Mouse (Mus musculus) mature B cell (primary cell): ENCODE data around the gene Gm5678.
"Not testable (repeated sequence)": the region's sequence is repeated elsewhere in the genome, so short reads cannot be mapped to it uniquely, and the experiment has no call there.

Source experiments
- in situ Hi-C: fragments of 300-500 bp; cut with MboI; formaldehyde crosslinking; loops from 2 replicates; pipeline ENCODE4 v1.14.3; 2019

Gene Gm5678

DNA sequence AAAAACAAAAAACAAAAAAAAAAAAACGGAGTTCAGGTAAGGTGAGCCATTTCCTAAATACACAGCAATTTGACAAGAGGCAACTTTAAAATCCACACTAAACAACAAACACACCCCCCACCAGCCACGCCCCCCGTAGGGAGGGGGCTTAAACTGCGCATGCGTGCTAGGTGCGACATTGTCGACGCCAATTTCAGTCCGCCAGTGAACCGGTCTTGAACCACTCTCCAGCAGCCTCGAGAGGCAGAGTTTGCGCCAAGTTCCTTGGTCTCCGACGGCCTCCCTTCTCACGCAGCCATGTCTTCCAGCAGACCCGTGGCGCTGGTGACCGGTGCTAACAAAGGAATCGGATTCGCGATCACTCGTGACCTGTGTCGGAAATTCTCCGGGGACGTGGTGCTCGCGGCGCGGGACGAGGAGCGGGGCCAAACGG is 20.2 kb upstream of the Gm5678 start:
- in situ Hi-C loops = no loop called here

DNA sequence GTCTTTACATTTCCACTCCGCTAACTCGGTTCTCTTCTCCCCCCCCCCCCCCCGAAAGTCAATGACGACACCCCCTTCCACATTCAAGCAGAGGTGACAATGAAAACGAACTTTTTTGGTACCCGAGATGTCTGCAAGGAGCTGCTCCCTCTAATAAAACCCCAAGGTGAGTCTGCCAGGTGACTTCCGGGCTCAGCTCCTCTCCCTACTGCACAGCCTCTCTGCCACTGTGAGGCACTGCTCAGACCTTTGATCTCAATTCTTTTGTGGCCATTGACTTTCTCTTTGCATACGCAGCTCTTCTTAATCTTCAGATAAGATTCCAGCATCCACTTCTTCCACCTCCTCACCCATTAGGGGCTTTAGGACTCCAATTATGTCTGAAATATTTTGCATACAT is 19.2 kb upstream of the Gm5678 start:
- in situ Hi-C loops = no loop called here

DNA sequence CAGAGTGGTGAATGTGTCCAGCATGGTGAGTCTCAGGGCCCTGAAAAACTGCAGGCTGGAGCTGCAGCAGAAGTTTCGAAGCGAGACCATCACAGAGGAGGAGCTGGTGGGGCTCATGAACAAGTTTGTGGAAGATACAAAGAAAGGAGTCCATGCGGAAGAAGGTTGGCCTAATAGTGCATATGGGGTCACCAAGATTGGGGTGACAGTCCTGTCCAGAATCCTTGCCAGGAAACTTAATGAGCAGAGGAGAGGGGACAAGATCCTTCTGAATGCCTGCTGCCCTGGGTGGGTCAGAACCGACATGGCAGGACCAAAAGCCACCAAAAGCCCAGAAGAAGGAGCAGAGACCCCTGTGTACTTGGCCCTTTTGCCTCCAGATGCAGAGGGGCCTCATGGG is 18.1 kb upstream of the Gm5678 start:
- in situ Hi-C loops = no loop called here

DNA sequence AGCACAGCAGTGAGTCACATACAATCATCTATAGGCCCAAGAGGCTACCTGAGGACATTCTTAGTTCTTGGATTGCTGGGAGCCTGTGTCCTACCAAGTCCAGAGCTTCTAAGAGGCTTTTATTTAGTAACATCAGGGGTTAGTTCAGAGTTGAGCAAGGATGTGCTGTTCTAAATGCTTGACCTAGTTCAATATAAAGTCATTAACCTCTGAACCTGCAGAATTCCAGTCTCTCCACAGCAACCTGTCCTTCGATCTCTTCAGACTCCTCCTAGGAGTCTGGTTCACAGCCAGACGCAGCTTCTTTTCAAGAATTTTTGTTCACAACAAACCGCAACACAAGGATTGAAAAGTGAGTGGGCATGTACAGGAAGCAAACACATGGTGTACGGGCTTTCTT is 16.9 kb upstream of the Gm5678 start:
- in situ Hi-C loops = no loop called here

DNA sequence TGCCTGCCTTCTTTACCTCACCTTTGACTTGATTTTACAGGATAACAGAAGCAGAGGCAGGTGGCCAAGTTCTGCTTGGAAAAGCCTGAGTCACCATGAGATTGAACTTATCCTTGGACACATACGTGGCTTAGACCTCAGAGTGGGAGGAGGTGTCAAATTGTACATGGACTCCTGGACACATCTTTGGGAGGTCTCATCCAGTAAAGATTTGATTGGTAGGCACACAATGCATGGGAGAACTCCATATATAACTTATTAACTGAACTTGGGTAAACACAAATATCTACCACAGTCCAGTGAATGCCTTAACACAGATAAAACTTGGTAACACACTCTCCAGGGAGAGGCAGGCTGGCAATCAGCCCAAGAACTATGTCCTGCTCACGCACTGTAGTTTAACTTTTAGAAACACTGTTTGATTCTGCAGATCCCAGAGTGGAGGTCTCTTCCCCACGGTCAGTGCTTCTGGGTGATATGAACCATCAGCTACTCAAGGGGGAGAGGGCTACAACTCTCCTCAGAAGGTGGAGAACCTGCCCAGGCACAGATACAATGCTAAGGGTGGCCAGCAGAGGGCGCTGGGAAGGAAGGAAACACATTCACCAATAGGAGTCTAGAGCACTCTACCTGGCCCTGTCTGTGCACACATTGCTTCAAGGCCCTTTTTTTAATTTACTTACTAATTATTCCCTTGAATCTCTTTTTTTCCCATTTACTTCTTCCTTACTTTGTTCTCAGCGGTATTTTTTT is 12.6 kb upstream of the Gm5678 start:
- in situ Hi-C loops = no loop called here

DNA sequence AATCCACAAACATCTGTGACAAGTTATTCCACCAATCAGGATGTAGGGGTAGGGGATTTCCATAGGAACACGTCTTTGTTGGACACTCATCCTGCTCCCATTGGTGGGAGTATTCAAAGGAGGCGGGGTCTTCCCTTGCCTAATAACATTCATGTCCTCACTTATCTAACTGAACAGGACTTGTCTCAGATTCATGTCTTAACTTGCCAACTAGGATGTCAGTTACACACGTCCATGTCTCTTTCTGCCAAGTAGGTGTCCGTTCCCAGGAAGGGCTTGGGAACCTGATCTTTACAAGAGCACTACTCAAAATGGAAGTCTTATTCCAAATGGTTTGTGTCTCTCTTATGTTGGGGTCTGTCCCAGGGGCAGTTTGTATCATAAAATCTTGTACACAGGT is 4.1 kb upstream of the Gm5678 start:
- in situ Hi-C loops = not testable (repeated sequence)

DNA sequence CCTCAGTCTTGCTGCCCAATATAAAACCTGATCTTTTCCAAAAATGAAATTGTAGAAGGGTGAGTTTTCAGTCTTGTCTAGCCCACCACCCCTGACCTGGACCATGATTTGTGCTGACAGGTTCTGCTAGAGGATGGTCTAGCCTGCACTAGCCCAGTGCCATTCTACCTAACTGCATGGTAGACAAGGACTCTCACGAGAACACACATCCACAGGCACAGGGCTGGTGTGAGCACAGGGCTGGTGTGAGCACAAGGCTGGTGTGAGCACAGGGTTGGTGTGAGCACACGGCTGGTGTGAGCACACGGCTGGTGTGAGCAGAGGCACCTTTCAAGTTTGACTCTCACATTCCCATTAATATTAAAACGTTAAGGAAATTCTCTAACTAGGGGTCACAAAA is 3.2 kb upstream of the Gm5678 start:
- in situ Hi-C loops = no loop called here

DNA sequence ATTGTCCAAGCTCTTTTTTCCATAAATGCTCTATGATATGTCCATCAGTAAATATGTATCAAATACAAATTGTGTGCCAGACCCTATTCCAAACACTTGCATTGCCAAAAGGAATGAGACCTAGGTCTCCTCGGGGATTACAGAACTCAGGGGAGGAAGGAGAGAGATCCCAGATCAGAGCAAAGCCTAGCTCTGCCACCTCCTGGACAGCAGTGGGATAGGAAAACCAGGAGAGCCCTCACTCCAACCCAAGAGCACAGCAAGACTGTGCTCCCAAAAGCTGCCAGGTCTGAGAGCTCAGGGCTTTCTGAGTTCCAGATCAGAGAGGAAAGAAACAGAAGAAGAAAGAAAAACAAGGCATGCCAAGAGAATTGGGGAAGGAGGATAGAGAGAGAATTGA is 1.2 kb upstream of the Gm5678 start:
- in situ Hi-C loops = no loop called here

DNA sequence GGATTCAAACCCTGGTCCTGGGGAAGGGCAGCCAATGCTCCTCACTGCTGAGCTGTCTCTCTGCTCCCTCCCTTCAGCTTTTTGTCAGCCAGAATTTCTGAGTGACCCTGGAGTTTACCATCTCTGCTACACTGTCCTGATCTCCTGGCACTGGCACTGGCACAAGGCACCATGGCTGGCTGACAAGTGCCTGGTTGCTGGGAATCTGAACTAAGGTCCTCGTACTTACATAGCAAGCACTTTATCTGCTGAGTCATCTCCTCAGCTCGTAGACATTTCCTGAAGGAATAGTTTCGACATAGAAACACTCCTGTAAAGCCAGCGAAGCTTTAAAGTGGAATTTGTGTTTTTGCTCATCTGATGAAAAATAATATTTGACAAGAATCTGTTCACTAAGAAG is 16.1 kb downstream of the Gm5678 start:
- in situ Hi-C loops = no loop called here

DNA sequence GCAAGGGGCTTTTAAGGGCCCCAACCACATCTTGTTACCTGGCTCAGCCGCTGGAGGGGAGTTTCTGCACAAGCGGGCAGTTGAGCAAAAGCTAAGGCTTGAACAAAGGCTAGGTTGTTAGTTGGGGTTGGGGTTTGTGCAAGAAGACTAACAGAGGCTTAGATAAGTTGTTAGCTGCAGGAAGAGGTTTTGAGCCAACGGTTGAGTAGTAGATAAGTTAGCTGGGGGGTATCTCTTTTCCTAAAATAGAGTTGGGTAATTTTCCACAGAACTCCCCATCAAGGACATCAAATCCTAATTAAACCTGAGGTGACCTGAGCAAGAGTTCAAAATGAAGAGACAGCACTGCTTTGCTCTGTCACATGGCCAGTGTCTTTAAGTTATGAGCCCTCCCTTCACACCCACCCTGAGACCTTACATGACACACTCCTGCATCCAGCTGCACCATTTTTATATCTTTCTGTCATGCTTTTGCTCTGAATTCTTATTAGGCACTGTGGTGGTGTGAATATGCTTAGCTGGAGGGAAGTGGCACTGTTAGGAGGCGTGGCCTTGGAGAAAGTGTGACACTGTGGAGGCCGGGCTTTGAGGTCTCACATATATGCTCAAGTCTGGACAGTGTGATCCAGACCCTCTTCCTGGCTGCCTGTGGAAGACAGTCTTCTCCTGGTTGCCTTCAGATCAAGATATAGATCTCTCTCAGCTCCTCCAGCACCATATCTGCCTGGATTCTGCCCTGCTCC is 20.7 kb downstream of the Gm5678 start:
- in situ Hi-C loops = no loop called here

DNA sequence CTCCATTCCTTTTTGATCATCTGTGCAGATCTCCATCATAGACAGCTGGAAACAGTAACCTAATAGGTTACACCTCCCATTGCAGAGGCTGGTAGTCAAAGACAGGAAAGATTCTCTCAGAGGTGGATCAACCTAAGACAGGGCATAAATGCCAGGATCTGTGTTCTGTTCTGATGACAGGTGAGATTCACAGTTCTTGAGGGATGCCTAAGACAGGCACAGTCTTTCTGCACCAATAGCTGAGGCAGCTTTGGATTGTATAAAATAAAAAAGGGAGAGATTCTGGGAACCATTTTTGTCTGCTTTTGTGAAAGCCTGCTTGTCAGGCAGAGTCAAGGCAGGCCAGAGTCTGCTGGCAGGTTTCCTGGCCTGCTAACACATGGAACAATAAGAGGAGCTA is 40.1 kb downstream of the Gm5678 start:
- in situ Hi-C loops = no loop called here

DNA sequence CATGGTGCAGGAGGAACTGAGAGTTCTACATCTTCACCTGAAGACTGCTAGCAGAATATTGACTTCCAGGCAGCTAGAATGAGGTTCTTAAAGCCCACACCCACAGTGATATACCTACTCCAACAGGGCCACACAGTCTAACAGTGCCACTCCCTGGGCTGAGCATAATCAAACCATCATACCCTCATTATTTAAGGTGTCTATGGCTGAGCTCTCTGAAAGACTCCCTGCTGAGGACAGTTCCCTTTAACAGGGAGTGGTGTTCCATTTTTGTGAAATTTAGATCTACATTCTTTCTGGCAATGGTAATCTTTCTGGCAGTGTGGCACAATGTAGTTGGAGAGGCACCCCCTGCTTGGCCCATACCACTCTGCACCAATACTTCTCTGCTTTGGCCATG is 41.6 kb downstream of the Gm5678 start:
- in situ Hi-C loops = no loop called here

DNA sequence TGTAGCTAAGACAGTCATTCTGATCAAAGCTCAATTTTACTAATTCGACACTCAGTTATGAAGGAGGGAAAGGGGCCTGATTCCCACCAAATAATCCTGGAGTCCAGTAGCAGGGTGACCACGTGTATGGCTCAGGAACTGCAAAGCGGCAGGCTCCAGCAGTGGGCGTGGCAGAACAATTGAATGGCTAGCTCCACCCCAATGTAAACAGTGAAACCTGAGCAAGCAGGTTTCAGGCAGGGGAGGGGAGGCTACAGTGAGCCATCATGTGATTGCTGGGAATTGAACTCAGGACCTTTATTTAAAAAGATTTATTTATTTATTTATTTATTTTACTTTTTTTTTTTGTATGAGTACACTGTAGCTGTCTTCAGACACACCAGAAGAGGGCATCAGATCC is 42.6 kb downstream of the Gm5678 start:
- in situ Hi-C loops = not testable (repeated sequence)

DNA sequence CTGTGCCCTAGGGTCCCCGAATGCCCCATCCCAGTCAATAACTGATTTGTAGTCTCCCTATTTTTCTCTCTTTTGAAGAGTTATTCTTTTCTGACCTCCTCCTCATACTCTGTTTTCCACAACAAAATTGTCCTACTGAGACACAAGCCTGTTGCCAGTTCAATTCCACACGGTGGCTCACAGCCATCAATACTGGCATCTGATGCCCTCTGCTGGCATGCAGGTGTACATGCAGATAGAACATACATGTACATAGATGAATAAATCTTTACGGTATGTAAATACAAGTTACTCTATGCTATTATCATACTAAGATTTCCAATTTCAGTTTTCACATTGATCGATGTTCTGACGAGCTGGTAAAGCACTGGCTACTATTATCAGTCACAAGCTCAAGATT is 43.2 kb downstream of the Gm5678 start:
- in situ Hi-C loops = no loop called here

DNA sequence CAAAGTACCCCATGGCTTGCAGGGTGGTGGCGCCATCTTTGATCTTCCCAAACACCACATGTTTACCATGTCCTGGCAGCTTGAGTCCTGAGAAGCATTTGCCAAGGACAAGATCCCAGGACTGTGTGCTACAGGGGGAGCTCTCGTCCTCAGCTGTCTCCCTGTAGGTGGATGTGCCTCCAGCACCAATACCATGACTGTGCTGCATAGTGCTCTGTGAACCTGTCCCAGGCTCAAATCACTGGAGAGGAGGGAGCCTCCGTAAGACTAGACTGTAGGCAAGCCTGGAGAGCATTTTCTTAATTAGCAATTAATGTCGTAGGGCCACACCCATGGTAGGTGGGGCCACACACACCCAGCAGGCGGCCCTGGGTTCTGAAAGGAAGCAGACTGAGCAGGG is 48.5 kb downstream of the Gm5678 start:
- in situ Hi-C loops = no loop called here

DNA sequence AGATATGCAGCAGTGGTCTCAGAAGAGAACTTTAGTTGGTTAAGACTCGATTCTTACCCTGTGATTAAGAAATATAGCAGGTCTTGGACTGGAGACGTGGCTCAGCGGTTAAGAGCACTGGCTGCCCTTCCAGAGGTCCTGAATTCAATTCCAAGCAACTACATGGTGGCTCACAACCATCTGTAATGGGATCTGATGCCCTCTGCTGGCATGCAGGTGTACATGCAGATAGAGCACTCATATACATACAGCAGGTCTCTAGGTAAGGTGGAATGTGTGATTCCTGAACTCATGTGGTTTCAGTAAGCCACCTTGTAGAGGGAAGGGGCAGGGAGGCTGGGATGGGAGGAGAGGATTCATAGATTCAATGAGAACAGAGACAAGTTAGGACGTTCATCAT is 50.3 kb downstream of the Gm5678 start:
- in situ Hi-C loops = no loop called here

DNA sequence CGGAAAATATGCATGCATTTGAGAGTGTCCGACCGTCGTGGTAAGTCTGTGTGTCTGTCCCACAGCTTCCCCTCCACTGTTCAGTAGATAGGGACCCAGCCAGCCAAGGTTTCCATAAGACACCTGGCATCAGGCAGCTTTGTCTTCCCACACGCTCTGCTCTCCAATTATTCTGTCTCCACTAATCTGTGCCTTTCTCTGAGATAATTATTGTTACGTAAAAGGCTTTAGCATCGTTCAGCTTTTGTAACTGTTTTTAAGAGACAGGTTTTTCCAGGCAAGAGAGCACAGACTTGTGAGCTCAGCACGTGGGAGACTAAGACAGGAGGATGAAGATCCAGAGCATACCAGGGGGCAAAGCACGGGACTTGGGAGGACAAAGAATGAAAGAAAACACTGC is 51.3 kb downstream of the Gm5678 start:
- in situ Hi-C loops = no loop called here
